Mouse (Mus musculus): ENCODE results near the gene Cnksr2. TPM values are rescaled to one million over a fixed set of nuclear protein-coding genes. Genes with fewer than 3 reads are reported as not detected.

Cnksr2 gene
- polyA plus RNA-seq (2017; shearing (Covaris generic)) = not detected

GRCm38 (mm10) chrX:158043057-158043843, at the start of gene Cnksr2:
TSS of gene Cnksr2 (minus strand) at chrX:158043294.

GRCm38 (mm10) chrX:157818207-157818920, 224.7 kb downstream of the Cnksr2 start, which contains the start of gene Klhl34:
TSS of gene Klhl34 (plus strand) at chrX:157818435.

Other genes starting within 250 kb of the Cnksr2 start
- gene Klhl34, start 224.9 kb downstream of the Cnksr2 start, polyA plus RNA-seq (2017; shearing (Covaris generic)) = not detected